Mouse (Mus musculus) cerebellum, adult 11 months (tissue): ENCODE results near the gene Pdlim7.
A peak's percentile ranks its signal among the peaks of the same experiment; 100 is the strongest.

Experiments used
- DNase-seq: peaks from one replicate; pipeline ENCODE4 v3.0.0; 2022

Gene Pdlim7

DNA sequence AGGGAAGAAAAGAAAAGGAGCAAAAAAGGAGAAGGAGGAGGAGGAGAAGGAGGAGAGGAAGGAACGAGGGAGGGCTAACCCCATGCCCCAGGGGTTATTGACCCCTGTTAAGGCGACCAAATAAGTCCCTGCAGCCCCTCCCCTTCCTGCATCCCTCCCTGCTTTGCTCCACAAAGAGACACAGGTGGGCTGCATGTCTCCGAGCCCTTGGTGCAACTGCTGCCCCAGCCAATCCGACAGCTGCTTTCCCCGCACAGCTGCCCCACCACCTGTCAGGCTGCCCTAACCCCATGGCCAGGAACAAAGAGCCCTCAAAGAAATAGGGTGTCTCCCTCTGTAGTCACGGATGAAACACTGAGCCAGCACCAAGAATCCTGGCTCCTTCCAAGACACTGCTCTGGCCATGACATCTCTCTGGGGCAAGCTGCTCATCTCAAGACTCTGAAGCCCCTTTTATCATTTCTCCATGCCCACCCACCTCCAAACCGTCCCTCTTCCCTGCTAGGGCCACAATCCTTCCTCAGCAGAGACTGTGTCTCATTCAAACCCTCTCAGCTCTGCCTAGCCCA, 28.9 kb downstream of the Pdlim7 start:
- DNase-seq = no peak

DNA sequence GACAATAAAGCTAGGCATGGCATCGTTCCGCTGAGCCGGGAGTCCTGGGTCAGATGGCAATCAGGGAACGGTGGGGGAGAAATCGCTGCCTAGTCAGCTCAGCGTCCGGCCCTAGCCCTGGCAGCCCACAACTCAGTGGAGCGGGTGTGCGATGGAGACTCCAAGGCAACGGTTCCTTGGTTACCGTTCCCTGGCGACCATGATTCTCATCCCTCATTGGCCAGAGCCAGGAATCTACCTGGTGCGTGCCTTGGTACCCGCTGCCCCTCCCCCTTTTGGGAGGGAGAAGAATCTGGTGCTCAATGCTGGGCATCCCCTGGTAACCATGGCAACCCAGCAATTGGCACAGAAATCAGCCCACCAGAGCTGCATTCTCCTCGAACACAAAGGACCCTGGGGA, 29.9 kb downstream of the Pdlim7 start:
- no peak for DNase-seq

DNA sequence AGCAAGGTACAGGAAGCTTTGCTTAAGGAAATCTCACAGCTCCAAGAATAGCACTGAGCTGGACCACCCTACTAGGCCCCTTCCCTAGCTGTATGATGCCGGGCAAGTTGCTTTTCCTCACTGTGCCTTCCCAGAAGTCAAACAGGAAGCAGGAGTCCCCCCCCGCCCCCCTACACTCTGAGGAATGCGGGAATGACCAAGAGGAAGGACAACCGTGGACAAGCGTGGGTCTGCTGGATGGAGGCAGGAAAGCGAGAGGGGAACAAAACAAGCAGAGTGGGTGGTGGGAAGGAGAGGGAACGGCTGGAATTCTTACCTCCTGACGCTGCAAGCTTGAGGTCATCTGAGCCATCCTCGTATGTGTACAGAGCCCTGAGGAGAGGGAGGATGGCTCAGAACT, 30.4 kb downstream of the Pdlim7 start:
- DNase-seq = no peak

DNA sequence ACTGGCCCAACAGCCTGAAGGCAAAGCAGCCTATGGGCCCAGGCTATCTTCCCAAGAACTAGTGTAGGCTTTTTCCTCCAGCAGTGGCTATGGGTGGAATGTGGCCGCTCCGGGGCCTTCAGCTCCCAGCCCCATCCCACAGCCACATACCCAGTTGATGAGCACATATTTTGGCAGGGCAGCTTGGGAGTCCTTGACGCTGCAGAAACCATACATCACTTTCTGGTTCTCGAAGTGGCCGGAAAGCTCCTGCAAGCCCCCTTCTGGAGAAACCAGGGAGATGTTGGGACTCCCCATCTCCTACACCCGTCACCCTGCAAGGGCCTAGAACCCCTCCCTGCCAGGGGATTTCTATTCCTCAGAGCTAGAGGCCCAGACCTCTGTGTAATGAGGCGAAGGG, 30.9 kb downstream of the Pdlim7 start:
- DNase-seq = no peak

DNA sequence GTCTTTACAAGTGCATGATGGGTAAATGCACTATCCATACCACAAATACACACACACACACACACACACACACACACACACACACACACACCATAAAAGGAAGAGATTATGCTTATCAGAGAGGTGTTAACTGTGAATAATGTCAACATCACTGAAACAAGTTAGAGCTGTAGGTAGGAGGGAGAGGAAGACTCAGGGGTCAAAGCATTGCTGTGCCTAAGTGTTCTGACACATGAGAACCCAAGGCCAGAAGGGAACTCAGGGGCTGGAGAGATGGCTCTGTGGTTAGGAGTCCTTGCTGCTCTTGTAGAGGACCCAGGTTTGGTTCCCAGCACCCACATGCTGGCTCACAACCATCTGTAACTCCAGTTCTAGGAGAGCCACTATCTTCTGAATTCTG, 33.5 kb downstream of the Pdlim7 start:
- DNase-seq = no peak

DNA sequence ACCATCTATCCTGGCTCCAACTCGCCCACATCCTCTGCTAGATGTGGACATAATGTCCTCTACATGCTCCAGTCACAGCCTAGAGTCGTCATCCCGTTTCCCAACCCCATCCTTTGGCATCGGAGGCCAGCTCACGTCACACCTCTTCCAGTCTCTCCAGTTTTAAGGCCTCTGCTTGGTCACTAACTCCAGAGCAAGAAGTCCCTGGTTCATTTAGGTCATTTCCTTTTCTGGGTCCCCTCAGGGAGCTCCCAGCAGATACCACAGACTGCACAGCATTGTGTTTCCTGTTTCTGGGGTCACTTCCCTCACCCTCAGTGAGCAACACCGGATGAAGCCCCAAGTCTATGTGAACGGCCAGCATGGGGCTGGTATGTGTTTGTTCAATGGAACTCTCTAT, 34.5 kb downstream of the Pdlim7 start:
- no peak for DNase-seq

DNA sequence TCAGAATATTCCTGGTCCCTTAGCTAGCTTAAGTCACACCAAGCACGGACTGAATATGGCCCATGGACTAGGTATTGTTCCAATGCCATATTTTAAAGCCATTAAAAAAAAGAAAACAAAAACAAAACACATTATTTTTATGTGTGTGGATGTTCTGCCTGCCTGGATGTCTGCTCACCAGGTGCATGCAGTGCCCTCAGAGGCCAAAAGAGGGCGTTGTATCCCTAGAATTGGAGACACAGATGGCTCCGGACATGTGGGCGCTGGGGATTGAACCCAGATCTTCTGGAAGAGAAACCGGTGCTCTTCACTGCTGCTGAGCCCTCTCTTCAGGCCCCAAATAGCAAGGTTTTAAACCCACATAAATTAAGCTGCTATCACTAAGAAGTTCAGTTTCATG, 35.4 kb downstream of the Pdlim7 start:
- no peak for DNase-seq

DNA sequence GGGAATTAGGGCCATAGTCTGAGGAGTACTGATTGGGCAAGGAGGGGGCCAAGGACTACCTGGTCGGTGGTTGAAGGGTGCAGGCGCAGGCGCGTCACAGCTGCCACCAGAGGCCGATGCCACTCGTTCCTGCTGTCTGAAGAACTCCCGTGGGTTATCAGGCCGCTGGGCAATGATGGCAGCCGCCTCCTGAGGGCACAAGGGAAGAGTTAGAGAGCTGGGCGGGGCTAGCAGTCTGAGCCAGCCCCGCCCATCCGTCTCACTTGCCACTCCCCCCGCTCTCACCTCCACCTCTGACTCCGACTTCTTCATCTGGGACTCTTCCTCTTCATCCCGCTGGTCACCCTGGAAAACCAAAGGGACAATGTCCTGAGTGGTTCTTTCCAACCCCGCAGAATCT, 36.0 kb downstream of the Pdlim7 start:
- no peak for DNase-seq

DNA sequence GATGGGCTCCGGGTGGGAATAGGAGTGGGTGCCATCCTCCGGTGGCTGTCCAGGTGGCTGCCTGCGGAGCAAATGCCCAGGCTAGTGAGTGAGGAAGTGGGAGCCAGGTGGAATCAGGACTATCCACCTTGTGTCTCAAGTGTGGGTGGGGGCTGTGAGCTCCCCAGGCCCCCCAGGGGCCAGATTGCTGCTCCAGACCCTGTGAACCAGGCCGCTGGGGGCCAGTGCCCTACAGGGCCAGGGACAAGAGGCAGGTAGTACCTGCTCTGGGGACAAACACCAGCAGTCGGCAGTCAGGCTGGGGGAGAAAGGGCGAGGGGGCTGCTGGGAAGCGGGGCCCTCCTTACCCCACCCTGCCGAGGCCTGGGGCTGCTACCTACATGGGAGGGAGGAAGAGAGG, 37.2 kb downstream of the Pdlim7 start:
- DNase-seq = no peak

DNA sequence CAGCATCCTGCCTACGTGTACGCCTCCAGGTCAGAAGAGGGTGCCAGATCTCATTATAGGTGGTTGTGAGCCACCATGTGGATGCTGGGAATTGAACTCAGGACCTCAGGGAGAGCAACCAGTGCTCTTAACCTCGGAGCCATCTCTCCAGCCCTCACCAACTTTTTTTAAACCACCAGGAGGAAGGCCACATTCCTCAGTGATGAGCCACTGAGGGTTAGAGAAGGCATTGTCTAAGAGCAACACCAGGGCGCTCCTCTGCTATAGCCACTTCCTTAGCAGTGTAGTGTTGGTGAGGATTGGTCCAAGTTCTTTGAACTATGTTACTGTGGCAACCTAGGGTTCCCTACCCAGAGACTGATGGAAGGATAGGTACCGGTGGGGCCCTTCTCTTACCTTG, 37.7 kb downstream of the Pdlim7 start:
- DNase-seq = no peak

DNA sequence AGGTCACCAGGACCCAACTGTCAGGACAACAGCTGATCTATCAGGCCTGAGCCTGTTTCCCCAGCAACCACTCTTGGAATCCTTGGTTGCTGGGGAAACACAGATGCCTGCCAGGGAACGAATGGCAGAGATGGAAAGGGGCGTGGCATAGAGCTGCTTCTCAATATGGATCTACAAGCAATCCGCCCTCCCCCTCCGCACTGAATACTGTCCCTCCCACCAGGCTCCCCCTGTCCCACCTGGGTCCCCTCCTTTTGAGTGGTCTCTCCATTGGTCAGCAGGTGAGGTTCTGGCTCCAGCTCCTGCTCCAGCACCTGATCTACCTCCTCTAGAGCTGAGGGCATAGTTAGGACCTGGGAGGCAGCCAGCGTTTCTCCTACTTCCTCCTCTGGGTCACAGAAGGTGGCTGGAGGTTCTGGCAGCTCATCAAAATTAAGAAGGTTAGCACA, 38.8 kb downstream of the Pdlim7 start:
- no peak for DNase-seq

DNA sequence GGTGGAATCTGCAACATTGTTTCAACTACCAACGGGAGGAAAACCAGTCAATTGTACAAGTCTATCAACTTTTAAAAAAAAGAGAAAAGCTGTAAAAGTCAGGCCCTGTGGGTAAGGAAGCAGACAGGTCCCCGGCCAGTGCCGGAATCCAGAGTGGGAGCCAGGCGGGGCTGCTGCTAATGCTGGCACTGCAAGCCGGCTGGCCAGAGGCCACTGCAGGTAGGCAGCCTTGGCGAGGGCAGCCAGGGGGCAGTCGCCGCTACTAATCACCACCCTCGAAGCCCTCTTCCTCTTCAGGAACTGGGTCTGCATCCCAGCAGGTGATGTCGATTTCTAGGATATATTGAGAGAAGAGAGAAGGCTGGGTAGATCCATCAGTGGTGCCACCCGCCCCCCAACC, 39.5 kb downstream of the Pdlim7 start:
- no peak for DNase-seq

DNA sequence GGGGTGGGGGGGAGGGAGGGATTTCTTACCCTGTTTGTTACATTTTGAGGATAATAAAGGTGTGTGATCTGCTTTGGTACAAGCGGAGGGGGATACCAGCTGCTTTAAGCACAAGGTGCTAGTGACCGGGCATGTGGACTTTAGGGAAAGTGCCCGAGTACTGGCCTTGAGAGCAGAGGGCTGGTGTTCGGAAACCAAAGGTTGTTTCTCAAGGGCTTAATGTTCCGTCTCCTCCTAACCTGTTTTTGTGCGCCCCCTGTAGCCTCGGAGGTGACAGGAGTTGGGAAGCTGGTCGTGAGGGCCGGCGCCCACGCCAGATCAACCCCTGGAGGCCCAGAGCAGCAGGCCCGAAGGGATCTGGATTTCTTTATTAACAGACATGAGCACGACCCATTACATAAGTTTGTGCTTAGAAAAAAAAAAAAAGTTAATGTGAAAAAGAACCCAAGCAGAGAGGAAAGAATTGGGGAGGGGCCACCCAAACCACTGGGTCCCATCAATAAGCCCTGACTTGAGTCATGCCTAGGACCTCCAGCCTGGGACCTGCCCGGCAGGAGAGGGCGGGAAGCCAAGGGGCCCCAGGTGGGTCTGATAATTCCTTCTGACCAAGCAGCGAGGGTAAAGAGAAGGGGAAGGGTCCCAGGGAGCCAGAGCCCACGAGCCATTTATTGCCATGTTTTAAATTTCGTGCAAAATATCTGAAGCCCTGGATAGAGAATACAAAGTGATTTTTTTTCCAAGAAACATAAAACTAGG, 40.2 kb downstream of the Pdlim7 start:
- no peak for DNase-seq

DNA sequence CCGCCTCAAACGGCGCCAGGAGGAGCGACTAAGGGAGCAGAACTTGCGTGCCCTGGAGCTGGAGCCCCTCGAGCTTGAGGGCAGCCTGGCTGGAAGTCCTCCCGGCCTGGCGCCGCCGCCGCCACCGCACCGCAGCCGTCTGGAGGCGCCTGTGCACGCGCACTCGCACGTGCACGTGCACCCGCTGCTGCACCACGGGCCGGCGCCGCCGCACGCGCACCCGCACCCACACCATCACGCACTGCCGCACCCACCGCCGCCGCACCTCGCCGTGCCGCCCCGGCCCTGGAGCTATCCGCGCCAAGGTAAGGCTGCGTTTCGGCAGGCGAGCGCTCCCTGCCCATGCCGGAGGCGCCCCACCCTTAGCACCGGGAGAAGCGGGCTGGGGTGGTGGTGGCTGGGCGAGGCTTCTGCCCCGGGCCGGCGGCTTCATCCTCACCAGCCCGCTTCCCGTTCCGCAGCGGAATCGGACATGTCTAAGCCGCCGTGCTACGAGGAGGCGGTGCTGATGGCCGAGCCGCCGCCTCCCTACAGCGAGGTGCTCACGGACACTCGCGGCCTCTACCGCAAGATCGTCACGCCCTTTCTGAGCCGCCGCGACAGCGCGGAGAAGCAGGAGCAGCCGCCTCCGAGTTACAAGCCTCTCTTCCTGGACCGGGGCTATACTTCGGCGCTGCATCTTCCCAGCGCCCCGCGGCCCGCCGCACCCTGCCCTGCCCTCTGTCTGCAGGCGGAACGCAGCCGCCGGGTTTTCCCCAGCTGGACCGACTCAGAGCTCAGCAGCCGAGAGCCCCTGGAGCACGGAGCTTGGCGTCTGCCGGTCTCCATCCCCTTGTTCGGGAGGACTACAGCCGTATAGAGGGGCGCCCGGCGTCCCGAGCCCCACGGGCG, 41.1 kb downstream of the Pdlim7 start:
- peak; percentile 65 for DNase-seq

DNA sequence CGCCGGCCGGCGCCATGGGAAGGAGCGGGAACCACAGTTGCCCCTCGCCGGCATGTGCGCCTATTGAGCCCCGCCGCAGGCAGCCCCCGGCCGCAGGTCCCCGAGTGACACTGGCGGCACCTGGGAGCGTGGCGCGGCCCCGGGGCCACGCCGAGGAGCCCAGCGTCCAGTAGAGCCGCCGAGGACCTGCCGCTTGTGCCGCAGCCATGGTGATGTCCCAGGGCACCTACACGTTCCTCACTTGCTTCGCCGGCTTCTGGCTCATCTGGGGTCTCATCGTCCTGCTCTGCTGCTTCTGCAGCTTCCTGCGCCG, 41.7 kb downstream of the Pdlim7 start:
- no peak for DNase-seq

DNA sequence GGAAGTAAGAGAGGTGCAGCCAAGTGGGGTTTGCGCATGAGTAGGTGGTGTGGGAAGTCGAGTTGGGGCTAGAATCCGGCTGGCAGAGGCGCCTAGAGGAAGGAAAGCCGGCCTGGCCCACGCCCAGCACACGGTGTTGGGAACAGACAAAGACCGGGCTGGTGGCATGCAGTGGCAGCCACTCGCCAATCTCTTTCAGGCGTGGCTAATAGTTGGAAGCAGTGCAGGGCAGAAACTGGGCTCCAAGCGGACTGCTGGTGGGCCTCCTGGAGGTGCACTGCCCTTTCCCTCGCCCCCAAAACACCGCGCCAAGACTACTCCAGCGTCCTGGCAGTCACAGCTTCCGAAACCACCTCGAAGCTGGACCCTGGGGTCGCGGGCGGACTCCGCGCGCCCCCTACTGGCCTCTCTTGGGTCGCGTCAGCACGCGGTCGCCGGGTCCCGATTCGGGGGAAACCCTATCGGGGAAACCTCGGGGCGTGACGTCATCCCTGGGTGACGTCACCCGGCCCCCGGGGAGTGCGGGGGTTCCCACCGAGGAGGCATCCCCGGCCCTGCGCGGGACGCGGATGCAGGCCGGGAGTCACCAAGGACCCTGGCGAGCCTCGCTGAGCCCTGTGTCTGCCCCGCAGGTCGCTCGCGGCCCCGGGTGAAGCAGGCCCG, 42.2 kb downstream of the Pdlim7 start:
- DNase-seq = peak; percentile 78

DNA sequence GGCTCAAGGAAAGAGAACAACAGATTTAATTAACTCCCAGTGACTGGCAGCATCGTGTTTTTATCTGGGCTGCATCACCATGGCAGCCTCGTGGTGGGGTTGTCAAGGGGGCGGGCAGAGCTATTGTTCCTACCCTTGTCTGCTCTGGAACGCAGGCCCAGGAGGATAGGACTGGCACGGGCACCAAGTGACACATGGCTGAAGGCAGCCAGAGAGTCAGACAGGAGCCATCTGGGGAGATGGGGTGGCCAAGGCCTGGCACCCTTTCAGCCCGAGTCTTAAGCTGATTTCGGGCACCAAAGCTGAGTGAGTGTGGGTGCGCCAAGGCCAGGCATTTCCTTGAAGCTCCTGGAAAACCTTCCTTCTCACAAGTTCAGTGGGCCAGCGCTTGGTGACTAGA, 43.1 kb downstream of the Pdlim7 start:
- DNase-seq = peak; percentile 82

DNA sequence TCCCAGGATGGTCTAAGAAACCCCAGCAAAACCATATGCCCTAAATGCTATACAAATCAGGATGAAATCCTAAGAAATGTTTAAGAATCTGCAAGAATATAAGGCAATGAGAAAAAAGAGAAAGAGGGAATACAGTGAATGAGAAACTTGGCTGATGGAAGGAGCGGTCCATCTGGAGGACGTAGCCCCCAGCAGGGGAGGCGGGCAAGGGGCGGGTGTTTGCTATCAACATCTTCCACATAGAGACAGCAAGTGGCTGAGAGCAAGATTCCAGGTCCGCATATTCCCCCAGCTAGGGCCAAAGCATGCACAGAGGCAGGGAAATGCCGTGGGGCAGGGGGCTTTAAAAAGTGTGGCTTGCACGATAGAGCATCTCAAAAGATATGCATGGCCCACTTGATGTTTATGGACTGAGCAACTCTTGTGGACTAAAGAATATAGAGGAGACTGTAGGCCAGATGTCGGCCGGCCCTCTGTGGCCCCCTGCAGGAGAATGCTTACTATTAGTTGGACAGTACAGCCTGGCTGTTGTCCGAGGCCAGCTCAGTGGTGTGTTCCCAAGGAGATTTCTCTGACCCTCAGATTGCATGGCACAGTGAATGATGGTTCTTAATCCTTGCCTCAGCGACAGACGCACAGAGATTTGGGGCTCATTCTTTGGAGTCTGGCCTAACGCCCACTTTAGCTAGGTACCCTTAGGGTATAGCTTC, 44.5 kb downstream of the Pdlim7 start:
- DNase-seq = no peak

DNA sequence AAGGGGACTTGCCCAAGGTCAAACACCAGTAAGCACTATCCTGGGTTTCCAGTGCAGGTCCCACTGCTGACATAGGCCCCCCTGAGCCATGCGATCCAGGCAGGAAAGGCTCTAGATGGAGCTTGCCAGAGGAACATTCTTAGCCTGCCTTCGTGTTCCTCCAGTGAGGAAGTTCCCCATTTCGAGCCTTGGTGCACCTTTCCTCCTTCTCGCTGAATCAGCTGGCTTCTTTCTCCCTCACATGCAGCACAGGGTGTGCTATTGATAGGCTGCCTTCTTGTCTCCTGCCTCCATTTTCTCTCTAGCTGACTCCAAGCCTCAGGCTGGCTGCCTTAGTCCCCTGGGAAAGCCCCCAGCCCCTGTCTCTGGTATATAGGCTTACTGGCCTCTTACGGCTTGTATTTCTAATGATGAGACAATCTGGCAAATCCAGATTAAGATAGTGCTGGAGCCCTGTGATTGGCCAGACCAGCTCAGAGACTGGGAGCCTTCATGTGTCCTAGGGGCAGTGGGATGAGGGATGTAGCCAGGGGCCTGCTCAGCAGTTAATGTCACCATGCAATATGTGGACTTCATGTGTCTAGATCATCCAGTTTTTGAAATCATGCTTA, 47.5 kb downstream of the Pdlim7 start:
- no peak for DNase-seq

DNA sequence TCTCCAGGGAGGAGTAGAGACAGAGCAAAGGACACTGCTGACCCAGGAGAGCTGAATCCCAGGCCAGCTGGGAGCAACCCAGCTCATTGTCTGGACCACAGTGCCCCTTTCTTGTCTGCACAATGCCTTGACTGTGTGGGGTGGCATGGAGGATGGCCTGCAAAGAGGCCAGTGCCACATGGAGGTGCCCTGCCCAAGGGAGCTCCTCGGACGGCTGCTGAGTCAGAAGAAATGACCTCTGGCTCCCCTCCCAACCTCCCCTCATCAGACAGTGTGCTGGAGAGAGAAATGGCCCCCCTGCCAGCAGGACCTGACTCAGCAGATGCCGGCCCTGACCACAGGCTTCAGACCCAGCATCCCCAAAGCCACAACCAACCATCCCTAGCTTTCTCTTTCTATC, 48.3 kb downstream of the Pdlim7 start:
- no peak for DNase-seq

DNA sequence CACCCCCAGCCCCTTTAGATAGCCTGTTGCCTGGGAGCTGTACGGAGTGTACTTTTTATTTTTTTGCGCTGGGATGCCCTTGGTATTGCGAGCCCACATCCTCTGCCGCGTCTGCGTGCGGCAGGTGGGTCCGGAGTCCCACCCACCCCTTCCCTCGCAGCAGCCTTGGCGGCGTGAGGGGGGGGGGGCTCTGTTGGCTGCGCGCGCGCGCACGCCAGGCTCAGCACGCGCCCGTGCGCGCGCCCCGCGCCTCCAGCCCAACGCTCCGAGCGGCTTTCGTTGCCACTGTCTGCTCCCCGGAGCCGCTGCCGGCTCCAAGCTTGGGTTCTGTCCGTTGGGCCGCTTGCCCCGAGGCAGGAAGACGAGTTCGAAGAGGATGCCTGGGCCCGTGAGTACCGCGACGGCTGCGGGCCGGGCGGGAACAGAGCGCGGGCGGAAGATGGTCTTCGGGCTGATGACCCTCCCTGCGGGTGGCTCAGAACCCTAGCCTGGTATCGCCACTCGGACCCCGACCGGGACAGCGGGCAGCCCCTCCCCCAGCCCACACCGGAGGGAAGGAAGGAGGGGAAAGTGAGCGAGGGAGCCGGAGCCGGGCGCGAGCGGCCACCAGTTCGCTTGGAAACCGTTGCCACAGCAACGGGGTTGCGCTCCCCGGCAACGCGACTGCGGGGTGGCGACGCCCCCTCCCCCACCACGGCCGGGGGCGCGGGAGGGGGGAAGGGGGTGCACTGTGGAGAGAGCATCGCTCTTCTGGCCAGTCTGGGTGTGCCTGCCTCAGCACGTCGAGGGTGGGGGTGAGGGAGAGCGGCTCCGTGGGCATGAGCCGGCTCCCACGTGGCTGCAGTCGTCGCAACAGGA, 49.2 kb downstream of the Pdlim7 start, which contains the start of gene Prr7:
Gene Prr7 (plus strand): TSS at position 241 of the 858 bp plus-strand sequence.
- DNase-seq = no peak
